Mouse (Mus musculus) hindbrain, postnatal 0 days (tissue): ENCODE measurements at regions not wholly inside any gene's neighbourhood (a gene's known extent, or its start where the extent isn't known, plus 50 kb on each side); places are given as distances from the start of the nearest gene placed in this dataset.

Source experiments
- ATAC-seq: fragments of 200-750 bp; cut with Nextera tagmentation; 2 replicates; pipeline ENCODE4 v1.8.0; 2017; ENCODE audit warnings: mild to moderate bottlenecking, moderate TSS enrichment, moderate library complexity
- DNase-seq: peaks from one replicate; pipeline ENCODE4 v3.0.0-alpha.2; 2015; ENCODE audit warnings: low spot score
- H3K27ac ChIP-seq: fragments of 300-500 bp; sonication (generic); 2 replicates; pipeline ENCODE4 v1.5.1; 2014; ENCODE audit warnings: mild to moderate bottlenecking
- H3K27me3 ChIP-seq: fragments of 300-500 bp; sonication (generic); 2 replicates; pipeline ENCODE4 v1.6.1; 2014; ENCODE audit warnings: low read length, mixed read lengths; ENCODE audit not compliant: insufficient read depth
- H3K36me3 ChIP-seq: fragments of 300-500 bp; sonication (generic); 2 replicates; pipeline ENCODE4 v1.6.1; 2014; ENCODE audit warnings: low read length, mixed read lengths; ENCODE audit not compliant: insufficient read depth
- H3K4me1 ChIP-seq: fragments of 300-500 bp; sonication (generic); 2 replicates; pipeline ENCODE4 v1.6.1; 2014; ENCODE audit warnings: antibody characterized with exemption, low read length, mixed read lengths; ENCODE audit not compliant: insufficient read depth
- H3K4me2 ChIP-seq: fragments of 300-500 bp; sonication (generic); 2 replicates; pipeline ENCODE4 v1.6.1; 2014; ENCODE audit warnings: low read depth, mild to moderate bottlenecking, low read length, moderate library complexity, mixed read lengths
- H3K4me3 ChIP-seq: fragments of 300-500 bp; sonication (generic); 2 replicates; pipeline ENCODE4 v1.5.1; 2014; ENCODE audit warnings: low read length
- H3K9ac ChIP-seq: fragments of 300-500 bp; sonication (generic); replicated peaks from 2 replicates; pipeline ENCODE4 v1.6.1; 2014; ENCODE audit warnings: mild to moderate bottlenecking, low read length, moderate library complexity, mixed read lengths
- H3K9me3 ChIP-seq: fragments of 300-500 bp; sonication (generic); 2 replicates; pipeline ENCODE4 v1.6.1; 2016; ENCODE audit warnings: low read length, mixed read lengths
- CTCF ChIP-seq: IDR thresholded peaks from 2 replicates; pipeline ENCODE4 v1.5.1; 2016; ENCODE audit warnings: antibody characterized with exemption, control low read depth, low read depth
- WGBS: fragments of 180-500 bp; shearing (Covaris S2); extraction: QIAGEN DNeasy Blood & Tissue Kit; methylation state at CpG from one replicate; pipeline ENCODE4 v1.1.7; 2014; 5-methylcytosine and 5-hydroxymethylcytosine counted together

DNA sequence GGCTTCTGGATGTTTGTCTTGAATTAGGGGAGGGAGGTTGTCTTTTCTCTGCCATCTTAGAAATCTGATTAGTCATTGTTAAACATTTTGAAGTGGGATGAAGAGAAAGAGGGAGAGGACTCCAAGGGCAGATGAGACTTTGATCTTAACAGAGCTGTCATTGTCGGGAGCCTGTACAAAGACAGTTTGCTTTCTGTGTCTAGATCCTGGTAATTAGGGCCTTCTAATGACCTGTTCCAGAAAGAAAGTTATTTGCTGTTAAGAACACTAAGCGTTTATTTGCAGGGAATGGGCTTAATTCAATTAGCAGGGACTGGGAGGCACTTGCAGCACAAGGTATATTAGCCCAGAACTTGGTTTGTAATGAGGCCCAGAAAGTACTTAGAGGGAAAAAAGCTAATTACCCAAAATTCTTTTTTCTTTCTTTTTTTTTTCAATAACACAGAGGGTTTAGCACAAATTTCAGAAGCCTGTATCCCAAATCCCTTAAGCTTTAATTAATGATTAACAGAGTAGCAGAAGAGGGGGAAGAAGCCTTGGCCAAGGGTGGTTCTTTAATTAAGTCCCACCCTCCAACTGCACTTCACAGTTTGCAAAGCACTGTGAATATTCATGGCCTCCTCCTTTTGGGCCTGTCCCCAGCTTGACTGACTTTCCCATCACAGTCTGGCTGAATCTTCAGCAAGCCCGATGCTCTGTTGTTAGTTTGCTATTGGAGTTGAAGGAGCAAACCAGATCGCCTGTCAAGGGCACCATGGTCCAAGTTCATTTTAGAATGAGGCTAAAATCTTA is 142.2 kb upstream of the Rbfox1 start:
- no peak for TF ChIP-seq CTCF
- Histone ChIP-seq H3K36me3 (no peaks in the 10 kb centered on the region), H3K9ac (no peak overlapping the region), H3K27ac (no peak overlapping the region), H3K4me1 (no peaks in the 10 kb centered on the region), H3K4me2 (no peak overlapping the region), H3K4me3 (no peak overlapping the region), H3K9me3 (no peaks in the 10 kb centered on the region), H3K27me3 (no peaks in the 10 kb centered on the region)
- no peak for DNase-seq
- WGBS = 62% methylated on average over 4 of the region's 4 CpGs
- no peak for ATAC-seq

DNA sequence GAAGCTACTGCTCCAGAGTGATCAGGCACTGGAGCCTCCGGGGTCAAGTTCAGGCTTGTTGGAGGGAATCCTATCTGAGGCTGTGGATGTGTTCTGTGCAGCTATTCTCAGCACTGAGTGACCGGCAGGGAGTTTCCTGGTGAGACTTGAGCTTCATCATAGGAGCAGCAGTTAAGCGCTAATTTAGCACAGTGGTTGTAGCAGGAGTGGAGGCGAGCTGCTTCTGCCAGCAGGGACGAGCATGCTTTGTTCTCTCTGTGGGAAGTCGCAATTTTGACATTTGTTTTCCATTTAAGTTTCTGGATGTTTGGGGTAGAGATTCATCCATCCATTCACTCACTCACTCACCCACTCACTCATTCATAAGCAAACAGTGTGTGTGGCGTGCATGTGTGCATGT is 144.4 kb upstream of the Rbfox1 start:
- ATAC-seq = no peak
- Histone ChIP-seq H3K27ac (no peak overlapping the region), H3K9me3 (no peaks in the 10 kb centered on the region), H3K9ac (no peak overlapping the region), H3K27me3 (no peaks in the 10 kb centered on the region), H3K4me2 (no peak overlapping the region), H3K4me1 (no peaks in the 10 kb centered on the region), H3K36me3 (no peaks in the 10 kb centered on the region), H3K4me3 (no peak overlapping the region)
- no peak for DNase-seq
- TF ChIP-seq CTCF = no peak
- WGBS = 70% methylated on average over 7 of the region's 7 CpGs

DNA sequence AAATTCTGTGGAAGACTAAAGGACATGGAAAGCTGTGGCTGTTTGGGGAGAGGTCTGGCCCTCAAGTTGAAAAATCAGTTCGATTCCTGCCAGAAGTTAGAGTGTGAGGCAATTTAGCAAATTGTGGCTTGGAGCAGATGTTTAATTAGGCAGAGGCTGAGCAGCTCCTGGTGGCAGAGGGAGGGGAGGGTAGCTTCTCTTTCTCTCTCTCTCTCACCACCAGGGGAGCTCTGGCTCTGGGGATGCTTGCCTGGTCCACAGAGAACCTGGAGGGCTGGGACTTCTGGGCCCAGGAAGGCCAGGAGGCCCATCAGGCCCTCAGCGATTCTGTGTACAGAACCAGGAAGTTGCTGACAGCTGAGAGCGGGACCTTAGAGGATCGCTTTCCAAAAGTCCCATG is 151.5 kb upstream of the Rbfox1 start:
- no peak for ATAC-seq
- H3K27me3 ChIP-seq = no peaks in the 10 kb centered on the region
- H3K4me1 ChIP-seq = no peaks in the 10 kb centered on the region
- no peaks in the 10 kb centered on the region for H3K9me3 ChIP-seq
- no peak overlapping the region for H3K4me3 ChIP-seq
- H3K27ac ChIP-seq = no peak overlapping the region
- WGBS = 82% methylated on average over 4 of the region's 4 CpGs
- no peak overlapping the region for H3K4me2 ChIP-seq
- DNase-seq = no peak
- no peak overlapping the region for H3K9ac ChIP-seq
- peak; percentile 56 for TF ChIP-seq CTCF
- no peaks in the 10 kb centered on the region for H3K36me3 ChIP-seq

DNA sequence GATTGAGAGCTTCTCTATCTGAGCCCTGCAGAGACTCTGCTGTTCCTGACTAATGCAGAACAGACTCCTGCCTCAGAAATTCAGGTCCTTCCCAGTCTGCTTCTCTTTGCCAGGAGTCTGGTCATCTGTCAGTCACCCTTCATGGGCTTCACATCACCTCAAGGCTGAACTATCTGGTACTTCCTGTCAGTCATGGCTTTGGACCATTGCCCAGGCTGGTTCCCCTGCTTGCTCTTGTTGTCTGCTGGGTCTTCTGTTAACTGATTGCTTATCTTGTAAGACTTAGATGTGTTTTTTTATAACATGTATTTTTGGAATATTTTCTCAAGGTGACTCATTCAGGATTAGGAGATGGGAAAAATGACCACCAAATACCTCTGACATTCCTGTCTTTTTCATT is 162.6 kb upstream of the Rbfox1 start:
- no peaks in the 10 kb centered on the region for H3K9me3 ChIP-seq
- H3K4me2 ChIP-seq = no peak overlapping the region
- no peak for DNase-seq
- no peaks in the 10 kb centered on the region for H3K36me3 ChIP-seq
- no peak for ATAC-seq
- H3K27me3 ChIP-seq = no peaks in the 10 kb centered on the region
- no peak for TF ChIP-seq CTCF
- no peak overlapping the region for H3K27ac ChIP-seq
- H3K4me3 ChIP-seq = no peak overlapping the region
- H3K9ac ChIP-seq = no peak overlapping the region
- no peaks in the 10 kb centered on the region for H3K4me1 ChIP-seq

DNA sequence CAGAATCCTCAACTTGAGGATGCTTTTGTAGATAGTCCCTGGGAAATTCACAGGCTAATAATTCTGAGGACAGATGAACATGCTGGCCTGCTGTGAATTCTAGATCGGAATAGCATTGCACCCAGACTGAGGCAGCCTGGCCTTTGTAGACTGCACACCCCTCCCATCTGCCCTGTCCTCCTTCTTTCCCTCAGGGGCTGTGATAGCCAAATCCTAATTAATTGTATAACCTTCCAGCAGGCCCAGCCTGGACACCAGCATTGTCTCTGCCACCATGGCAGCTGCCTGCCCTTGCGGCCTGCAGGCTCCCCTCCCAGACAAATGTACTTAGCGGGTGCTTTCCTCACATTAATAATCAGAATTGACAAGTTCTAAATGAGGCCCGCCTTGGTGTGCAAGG is 171.7 kb upstream of the Rbfox1 start:
- WGBS = 41% methylated on average over 4 of the region's 4 CpGs

DNA sequence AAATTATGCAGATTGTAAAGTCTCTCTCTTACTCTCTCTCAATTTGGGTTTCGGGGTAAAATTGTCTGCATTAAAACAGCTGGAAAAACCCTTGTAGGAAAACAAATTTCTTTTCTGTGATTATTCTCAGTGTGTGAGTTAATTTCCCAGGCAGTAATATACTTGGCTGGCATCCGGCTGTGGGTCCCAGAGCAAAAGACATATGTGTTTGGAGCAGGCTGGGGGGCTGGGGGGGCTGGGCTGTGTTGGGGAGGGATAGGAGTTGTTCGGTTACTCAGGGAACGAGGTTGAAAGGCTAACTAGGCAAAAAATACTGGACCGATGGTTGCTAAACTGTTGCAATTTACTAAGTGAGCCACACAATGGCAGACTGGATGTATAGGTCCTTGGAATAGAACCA is 175.3 kb upstream of the Rbfox1 start:
- Histone ChIP-seq H3K36me3 (no peaks in the 10 kb centered on the region), H3K4me3 (no peak overlapping the region), H3K27me3 (no peaks in the 10 kb centered on the region), H3K27ac (no peak overlapping the region), H3K4me2 (no peak overlapping the region), H3K4me1 (no peaks in the 10 kb centered on the region), H3K9ac (no peak overlapping the region), H3K9me3 (no peaks in the 10 kb centered on the region)
- no peak for ATAC-seq
- DNase-seq = no peak
- no peak for TF ChIP-seq CTCF
- WGBS = 47% methylated on average over 5 of the region's 5 CpGs

More for the DNA sequence above, 171.7 kb upstream of the Rbfox1 start:
- TF ChIP-seq CTCF = no peak
- Histone ChIP-seq H3K9ac (no peak overlapping the region), H3K4me3 (no peak overlapping the region), H3K9me3 (no peaks in the 10 kb centered on the region), H3K27me3 (no peaks in the 10 kb centered on the region), H3K4me1 (no peaks in the 10 kb centered on the region), H3K27ac (no peak overlapping the region), H3K36me3 (no peaks in the 10 kb centered on the region), H3K4me2 (no peak overlapping the region)
- ATAC-seq (peak; percentile 59), DNase-seq (peak; percentile 46)

DNA sequence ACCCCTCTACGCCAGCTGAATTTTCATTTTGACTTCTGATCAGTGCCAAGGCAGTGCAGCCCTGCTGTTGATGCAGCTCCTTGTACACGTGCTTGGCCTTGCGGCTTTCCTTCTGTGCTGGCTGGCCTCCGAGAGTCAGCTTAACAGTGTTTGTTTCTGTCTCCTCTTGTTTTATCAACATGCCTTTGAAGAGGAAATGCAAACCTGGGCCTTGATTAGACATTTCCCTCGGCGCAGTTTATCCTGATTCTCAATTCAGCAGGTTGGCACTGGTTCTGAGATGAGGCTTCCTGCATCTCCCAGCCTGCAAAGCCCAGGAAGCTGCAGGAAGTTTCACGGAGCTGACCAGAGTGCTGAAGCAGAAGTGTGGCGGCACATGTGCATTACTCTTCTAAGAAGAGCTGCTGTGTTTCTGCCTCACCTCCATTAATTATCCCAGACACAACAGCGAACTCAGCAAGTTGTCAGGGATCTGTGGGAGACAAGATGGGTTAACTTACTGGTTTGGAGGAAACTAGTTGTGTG is 184.4 kb upstream of the Rbfox1 start:
- no peak overlapping the region for H3K4me2 ChIP-seq
- peak; percentile 61 for DNase-seq
- no peak for TF ChIP-seq CTCF
- no peaks in the 10 kb centered on the region for H3K36me3 ChIP-seq
- no peak overlapping the region; the same call in 1 of the 2 replicates for H3K27ac ChIP-seq
- H3K4me1 ChIP-seq = no peaks in the 10 kb centered on the region
- ATAC-seq = no peak
- 35% methylated on average over 9 of the region's 9 CpGs for WGBS
- H3K9ac ChIP-seq = no peak overlapping the region
- H3K27me3 ChIP-seq = no peaks in the 10 kb centered on the region
- H3K9me3 ChIP-seq = no peaks in the 10 kb centered on the region
- no peak overlapping the region for H3K4me3 ChIP-seq
